Mouse (Mus musculus): ENCODE results near the gene Eps8.
"Not testable (repeated sequence)": the region's sequence is repeated elsewhere in the genome, so short reads cannot be mapped to it uniquely, and the experiment has no call there.

The Eps8 gene

DNA sequence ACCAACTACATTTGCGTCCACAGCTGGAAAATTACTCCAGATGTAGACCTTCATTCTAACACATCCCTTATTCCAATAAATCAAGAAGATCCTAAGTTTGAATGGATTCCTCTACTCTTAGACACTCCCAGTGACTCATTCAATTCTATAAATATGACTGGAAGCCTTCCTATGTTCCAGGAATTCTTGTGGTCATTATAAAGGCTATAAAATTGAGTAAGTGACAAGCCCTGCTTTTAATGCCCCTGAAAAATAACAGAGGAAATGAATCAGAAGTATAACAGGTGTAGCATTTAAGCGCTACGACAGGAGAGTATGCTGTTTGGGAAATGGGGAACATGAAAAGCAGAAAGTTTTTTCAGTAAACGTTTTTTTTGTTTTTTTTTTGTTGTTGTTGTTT is 139.8 kb downstream of the Eps8 start:
- no peak for DNase-seq (ENCODE audit: low spot score in 2 of 2)

DNA sequence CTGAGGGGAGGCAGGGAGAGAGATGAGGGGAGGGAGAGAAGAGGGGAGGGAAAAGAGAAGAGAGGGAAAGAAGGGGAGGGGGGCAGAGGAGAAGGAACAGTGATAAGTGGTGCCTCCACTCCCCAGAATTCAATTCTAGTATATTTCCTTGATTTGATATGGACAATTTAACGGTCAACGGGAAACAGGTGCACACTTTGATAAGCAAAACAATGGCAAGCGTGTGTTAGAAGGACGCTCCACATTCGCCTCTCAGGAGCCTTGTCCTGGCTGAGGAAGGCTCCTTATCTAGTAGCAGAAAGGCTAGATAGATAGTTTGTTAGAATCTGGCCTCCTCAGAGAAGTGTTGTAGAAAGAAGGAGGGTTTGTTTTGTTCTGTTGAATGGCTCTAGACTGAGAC is 141.9 kb downstream of the Eps8 start:
- DNase-seq (ENCODE audit: low spot score in 2 of 2) = no peak

DNA sequence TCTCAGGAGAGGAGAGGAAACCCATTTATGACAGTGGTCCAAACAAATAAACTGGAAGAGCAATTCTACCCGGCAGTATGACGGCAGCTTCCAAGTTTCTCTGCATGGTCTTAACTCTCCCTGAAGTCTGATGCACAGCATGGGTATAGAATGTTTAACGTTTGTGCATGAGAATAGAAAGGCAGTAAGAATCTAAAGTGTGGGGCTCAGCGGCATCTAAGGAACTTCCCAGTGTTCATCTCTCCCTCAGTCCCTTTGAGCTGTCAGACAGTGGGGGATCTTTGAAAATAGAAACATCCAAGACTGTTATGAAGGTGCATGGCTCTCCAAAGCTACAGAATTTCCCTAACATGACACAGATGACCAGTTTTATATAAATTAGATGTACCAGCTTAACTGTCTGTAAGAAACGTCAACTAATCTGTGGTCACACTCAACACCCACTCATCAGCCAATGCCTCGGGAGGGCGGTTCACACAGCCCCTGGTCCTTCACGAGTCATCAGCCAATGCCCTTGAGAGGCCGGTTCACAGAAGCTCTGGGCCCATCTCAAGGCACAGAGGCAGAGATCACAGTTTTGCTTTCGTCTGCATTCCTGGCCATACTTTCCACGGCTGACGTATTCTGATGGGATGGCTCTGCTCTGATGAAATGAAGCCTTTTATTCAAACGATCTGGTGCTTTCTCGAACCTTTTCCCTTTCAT is 145.2 kb downstream of the Eps8 start:
- DNase-seq (ENCODE audit: low spot score in 2 of 2) = no peak

DNA sequence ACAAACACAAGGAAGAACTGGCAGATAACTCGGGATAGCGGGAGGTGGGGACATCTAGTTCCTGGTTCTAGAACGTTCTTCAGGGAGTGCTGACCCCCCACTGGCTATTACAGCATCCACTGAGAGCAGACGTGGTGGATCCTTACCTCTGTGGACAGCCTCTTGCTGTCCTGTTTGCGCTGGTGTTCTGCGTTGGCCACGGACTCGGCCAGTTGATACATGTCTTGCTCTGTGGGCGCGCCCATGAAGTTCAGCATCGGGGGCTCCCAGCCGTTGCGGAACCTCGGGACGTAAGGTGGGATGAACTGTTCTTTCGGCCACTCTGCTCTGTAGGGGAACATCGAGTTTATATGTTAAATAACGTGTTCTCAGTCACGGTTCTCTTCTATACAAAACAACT is 145.7 kb downstream of the Eps8 start:
- no peak for DNase-seq (ENCODE audit: low spot score in 2 of 2)

DNA sequence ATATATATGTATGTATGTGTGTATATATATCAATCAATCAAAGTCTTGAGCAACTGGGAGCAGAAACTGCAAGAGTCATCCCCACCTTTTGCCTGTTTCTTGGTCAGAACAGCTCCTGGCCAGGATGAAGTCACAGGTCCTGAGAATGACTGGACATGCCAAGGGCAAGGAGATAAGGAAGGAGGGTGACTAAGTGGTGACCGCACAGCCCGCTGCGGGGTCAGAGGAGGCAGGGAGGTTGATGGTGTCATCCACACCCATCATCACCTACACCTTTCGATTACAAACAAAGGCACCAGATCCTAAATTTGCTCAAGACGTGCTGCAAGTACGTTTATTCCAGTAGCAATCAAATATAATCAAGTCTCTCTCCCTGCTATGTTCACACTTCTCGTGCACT is 148.1 kb downstream of the Eps8 start:
- peak; percentile 17 to 43 for DNase-seq (ENCODE audit: low spot score in 2 of 2)

DNA sequence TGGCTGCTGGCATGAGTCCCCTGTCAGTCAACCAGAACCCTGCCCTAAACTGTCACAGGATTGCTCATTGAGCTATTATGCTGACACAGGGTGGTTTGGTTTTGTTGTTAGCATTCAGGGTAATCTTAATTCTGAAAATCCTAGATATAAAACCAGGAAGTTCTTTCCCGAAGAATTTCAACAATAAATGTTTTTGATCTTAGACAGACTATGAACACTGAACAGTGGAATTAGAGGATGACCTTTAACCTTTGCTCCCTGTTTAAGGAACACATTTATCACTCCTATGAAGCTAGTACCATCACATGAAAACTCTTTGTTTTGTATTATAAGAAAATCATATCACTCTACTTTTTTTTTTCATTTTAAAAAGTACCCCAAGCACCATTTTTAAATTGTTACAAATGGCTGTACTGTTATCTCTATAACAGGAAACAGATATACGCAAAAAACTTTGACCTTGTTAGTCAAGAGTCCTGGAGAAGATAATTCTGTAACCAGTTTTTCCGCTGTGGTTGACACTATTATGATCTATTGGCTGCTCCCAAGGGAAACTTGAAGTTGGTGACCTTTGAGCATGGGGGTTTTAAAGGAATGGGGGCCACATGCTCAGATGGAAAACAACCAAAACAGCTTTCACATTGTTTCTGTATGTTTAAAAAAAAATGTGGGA is 149.0 kb downstream of the Eps8 start:
- no peak for DNase-seq (ENCODE audit: low spot score in 2 of 2)

DNA sequence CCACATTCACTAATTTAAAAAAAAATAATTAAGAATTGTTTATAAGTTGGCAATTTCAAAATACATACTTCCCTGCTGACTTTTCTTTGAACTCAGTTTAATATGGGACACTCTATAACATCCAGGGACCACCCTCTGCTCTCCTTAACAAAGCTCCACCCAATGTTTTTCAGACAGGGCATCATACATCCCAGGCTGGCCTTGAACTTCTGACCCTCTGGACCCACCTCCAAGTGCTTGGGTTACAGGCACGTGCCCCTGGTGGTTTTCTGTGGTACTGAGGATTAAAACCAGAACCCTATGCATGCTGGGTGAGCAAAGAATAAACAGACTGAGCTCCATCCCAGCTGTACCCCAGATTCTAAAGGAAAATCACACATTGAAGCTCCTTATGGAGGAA is 150.6 kb downstream of the Eps8 start:
- no peak for DNase-seq (ENCODE audit: low spot score in 2 of 2)

DNA sequence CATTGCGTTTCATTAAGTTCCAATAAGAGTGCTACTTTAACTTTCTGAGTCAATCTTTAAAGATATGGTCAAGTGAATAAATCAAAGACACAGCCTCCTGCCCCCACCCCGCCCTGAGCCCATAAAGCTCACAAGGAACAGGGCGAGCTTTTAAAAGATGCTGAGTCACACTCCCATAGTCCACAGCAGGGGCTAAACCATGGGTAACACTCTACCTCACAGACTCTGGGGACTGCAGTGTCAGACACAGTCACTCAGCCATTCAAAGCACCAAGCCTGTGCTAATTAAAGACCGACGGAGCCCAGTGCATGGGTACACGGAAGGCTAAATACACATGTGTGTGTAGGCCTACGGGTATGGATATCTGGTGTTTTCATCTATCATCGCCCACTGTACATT is 151.2 kb downstream of the Eps8 start:
- peak; percentile 13 to 37 for DNase-seq (ENCODE audit: low spot score in 2 of 2)

DNA sequence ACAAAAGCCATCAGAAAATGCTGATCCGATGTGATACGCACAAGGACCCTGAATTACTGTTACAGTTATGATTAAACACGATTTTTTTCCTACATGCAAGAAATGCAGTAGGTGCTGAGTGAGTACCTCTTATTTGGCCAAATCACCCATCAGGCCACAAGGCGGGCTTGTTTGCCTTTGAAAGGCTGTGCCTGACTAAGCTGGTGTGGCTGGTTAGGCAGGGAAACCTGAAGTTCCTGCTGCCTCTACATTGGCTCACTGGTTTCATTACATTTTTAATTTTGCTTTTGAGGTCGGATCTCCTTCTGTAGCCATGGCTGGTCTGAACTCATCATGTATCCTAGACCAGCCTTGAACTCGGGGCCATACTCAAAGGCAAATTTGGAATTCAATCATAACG is 151.7 kb downstream of the Eps8 start:
- peak; percentile 52 to 62 for DNase-seq (ENCODE audit: low spot score in 2 of 2)

DNA sequence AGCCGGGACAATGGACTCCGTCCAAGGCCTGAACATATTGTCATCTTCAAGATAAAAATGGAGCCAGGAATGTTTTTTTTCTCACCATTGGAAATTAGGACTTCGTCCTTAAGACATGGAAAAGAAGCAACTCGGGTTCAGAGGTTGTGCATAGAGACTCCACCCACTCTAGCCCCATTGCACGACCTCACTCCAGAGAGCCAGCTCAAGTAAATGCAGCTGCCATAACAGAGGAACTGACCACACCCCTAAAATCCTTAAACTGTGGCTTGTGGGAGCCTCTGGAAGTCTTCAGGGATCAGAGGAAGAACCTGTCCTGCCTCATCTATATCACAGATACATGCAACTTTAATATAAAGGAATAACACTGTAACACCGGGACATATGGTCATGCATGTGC is 155.9 kb downstream of the Eps8 start:
- DNase-seq (ENCODE audit: low spot score in 2 of 2) = no peak

DNA sequence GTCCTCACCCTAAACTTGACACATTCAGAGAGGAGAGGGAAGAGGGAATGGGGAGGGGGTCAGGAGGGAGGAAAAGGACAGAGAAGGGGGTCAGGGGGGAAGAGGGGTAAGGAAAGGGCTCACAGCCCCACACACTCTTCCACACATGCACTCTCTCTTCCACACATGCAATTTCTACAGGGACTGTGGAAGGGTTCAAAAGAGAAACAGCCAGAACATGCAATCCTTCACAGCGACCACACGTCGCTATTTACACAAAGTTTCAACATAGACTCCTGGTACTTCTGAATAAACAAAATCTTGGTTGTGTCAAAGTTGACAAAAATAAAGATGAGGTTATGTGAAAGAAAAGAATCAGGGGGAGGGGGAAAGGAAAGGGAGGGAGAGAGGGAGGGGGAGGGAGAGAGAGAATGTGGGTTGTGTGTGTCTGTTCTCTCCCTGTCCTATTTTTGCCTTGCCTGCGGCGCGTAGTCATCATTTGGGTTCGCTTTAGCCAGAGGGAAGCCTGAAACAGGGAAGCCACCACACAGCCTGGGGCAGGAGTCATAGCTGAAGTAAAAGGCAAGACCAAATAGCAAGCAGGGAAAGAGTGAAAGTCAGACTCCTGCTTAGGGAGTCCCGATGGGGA is 157.4 kb downstream of the Eps8 start:
- DNase-seq (ENCODE audit: low spot score in 2 of 2) = no peak

DNA sequence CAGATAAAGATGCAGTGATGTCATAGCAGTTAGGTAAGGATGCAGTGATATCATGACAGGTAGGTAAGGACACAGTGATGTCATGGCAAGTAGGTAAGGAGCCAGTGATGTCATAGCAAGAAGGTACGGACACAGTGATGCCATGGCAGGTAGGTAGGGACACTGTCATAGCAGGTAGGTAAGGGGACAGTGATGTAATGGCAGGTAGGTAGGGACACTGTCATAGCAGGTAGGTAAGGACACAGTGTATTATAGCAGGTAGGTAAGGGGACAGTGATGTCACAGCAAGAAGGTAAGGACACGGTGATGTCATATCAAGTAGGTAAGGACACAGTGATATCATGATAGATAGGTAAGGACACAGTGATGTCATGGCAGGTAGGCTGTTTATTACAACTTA is 158.1 kb downstream of the Eps8 start:
- DNase-seq (ENCODE audit: low spot score in 2 of 2) = no peak

DNA sequence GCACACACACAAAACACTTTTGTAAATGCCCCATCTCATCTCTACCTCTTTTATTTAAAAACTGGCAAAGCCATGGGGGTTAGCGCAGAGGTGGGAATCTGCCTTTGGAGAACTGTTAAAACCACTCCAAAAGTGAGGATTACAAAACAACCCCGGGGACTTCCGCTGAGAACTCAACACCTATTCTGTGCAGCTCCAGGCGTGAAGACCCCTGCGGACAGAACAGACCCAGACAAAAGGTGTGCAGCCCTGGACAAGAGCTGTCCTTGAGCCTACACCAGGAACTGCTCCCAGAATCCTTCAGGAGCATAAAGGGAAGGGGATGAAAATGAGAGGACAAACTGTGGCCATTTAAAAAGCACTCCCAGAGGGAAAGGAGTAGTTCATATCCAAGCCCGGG is 159.4 kb downstream of the Eps8 start:
- no peak for DNase-seq (ENCODE audit: low spot score in 2 of 2)

DNA sequence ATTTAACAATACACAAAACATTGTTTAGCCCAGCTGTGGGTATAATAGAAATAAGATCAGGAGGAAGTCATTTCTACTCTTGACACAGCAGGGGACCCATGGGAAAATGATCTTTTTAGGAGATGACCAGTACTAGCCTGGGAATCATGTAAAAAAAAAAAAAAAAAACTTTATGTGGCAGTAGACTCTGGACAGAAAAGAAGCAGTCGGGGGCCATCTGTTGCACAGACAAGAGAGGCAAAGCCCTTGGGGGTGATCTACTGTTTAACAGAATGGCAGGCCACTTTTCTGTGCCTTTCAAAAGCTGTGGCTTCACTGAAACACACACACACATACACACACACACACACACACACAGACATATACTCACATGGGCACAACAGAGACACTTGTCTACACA is 159.9 kb downstream of the Eps8 start:
- DNase-seq (ENCODE audit: low spot score in 2 of 2) = no peak

DNA sequence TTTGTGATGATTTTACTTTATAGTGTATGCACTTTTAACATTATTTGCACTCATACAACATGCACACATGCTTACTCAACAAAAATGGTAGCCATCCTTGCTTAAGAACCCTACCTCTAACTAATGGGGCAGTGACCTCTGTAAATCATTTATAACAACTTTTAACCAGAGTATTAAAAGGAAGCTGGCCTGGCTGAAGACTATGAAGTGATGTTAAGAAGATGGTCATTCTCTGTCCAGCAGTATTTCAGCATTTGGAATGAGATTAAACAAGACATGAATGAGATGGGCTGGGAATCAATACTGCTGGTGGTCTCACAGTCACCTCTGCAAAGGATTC is 160.6 kb downstream of the Eps8 start:
- no peak for DNase-seq (ENCODE audit: low spot score in 2 of 2)

DNA sequence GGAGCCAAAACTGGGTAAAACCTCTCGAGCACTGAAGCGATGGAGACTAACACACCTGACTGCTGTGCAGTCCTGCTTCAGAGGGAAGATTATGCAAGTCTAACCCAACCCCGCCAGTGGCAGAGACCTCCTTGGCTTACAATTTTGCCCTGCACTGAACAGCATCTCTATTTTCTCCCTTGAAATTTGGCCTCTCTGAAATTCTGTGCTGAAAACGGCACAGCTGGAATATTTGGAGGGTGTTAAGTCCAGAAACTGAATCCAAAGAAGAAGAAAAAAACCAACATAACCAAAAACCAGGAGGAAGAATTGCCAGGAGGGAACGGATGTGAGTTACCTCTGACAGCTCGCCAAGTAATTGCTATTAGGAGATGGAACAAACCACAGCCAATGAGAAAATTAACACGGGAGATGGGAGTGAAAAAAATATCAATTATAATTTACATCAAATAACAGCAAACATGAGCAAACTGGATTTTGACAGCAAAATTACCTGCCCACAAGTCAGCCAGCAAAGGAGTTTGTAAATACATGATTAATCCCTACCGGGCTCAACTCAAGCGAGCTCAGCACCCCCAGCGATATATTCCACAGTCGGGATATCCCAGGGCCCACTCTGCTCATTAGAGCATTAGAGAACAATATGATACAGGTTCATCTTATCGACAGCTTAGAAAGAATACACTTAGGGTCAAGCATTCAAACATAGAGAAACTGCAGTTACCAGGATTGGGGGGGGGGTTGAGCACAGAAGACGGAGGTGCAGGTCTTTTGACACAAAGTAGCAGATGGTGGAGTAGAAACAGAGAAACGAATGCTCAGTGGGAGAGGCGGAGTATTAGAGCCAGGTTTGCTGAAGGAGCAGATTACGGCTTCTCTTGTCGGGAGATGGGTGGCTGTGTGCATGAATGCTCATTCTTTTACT is 161.2 kb downstream of the Eps8 start:
- DNase-seq (ENCODE audit: low spot score in 2 of 2) = no peak

DNA sequence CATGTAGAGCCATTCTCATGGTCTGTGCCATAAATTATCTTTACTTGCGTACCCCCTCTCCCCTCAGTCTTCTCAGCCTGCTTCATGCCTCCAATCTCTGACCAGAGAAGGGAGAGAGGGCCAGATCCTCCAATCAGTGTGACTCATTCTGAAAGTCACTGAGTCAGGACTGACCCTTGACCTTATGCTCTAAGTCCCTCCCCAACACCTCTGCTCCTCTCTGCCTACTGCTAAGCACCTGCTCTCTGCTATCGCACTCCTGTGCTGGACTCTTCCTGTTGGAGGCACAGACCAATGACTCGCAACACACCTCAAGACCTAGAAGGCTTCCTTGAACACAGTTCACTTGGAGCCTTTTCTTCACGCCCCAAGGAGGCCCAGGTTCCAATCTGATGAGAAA is 162.1 kb downstream of the Eps8 start:
- no peak for DNase-seq (ENCODE audit: low spot score in 2 of 2)

DNA sequence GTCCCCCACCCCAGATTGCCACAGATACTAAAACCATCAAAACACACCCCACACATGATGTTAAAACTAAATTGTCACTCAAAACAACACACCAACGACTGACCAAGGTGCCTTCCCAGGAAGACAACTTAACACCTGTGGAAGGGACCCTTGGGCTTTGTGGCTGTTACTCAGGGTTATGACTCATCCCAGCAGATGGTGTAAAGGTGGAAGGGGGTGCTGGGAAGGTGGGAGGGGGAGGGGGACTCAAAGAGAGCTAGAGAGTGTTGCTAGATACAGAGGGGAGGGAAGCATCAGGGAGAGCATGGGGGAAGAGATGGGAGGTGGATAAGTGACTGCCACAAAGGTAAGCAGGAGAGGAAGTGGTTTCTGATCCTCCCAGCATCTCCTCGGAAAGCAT is 163.0 kb downstream of the Eps8 start:
- no peak for DNase-seq (ENCODE audit: low spot score in 2 of 2)

DNA sequence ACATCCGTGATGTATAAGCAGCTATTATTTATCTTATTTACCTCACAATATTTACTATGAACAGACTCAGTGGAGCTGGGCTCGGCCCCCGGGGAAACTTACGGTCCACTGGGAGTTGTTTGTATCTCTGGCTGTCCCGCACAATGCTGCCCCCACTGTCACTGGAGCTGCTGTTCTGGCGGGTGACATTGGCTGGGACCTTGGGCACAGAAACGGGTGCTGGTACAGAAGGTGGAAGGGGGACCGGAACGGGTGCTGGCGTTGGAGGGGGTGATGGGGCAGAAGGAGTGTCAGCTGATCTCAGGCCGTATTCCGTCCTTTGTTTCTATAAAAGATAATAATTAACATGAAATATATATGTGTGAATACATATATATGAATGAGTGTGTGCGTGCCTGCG is 164.6 kb downstream of the Eps8 start:
- no peak for DNase-seq (ENCODE audit: low spot score in 2 of 2)

DNA sequence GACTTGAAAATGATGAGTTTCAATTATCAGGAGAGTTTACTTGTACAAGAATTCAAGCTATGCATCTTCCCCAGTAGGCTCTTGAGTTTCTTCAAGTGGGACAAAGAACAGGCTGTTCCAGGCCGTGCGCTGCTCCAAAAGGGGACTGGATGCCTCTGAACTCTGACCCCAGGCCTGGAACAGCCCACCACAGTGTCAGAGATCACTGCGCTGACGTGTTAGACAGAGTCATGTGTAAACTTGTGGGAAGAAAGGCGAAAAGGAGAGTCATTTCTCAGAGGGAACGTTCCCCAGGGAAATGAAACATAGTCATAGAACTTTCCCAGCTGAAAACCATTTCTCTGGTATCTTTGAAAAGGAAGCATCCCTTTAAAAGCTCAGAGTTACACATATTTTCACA is 167.2 kb downstream of the Eps8 start:
- no peak for DNase-seq (ENCODE audit: low spot score in 2 of 2)

DNA sequence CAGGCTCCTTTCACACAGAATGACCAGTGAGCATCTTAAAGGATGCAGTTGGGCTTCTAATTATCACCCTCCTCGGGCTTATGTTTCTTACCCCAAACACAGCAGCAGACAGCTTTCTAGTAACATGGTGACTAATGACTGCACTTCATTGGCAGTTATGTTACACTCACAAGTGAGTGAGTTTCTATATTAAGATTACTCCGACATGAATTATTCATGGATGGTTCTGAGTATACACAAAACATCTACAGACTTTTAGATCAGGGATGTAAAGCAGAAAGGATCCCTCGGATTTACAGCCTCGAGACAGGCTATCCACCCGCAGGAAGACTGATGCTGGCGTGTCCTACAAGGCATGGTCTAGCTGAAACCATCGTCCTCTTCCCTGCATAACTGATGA is 171.8 kb downstream of the Eps8 start:
- DNase-seq (ENCODE audit: low spot score in 2 of 2) = no peak

DNA sequence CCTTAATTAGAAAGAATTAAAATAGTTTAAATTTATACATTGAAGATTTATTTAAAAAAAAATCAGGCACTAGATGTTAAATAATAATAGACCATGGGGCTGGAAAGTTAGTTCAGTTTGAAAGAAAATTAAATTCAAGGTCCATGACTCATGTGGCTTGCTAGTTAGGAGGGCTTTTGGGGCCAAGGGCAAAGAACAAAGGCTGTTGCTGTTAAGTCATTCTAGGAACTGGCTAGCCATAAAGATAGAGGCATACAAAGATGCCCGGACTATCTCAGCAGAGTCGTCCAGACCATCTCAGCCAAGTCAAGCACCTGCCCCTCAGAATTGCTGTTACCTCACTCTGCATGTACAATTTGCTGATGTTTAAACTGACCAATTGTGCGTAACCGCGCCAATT is 179.0 kb downstream of the Eps8 start:
- not testable (repeated sequence) for DNase-seq (ENCODE audit: low spot score in 2 of 2)

All from urinary bladder, postnatal 36 days (tissue).